Mouse (Mus musculus): ENCODE data around the gene Slc7a11. TPM values are rescaled to one million over a fixed set of nuclear protein-coding genes. Genes with fewer than 3 reads are reported as not detected.
A peak's percentile ranks its signal among the peaks of the same experiment; 100 is the strongest.

The Slc7a11 gene
- polyA plus RNA-seq, 2 experiments: 2.6 to 5.8 TPM

GRCm38 (mm10) chr3:50035875-50036528, 407.4 kb downstream of the Slc7a11 start:
- ATAC-seq (ENCODE audit: low FRiP score, low read depth): no peak
- no peak for TF ChIP-seq POLR2A (IDR thresholded peaks at IDR 0.05; ENCODE audit: borderline replicate concordance, extremely low read depth, insufficient read depth, insufficient read length)
- Histone ChIP-seq H3K27ac (replicated peaks; ENCODE audit: low read depth, low read length) (no peak overlapping the region), H3K27me3 (ENCODE audit: control insufficient read depth, insufficient read depth, low read length) (no peaks in the 10 kb centered on the region), H3K9me3 (ENCODE audit: control insufficient read depth, low read length) (no peaks in the 10 kb centered on the region), H3K9ac (ENCODE audit: low read depth, low read length, severe bottlenecking) (no peak overlapping the region), H3K36me3 (ENCODE audit: control insufficient read depth, insufficient read depth, low read length) (no peaks in the 10 kb centered on the region), H3K4me1 (ENCODE audit: control insufficient read depth, insufficient read depth, low read length) (peaks cover 16% of the 10 kb centered on the region), H3K4me2 (replicated peaks; ENCODE audit: low read depth, low read length, severe bottlenecking) (no peak overlapping the region), H3K4me3 (replicated peaks; ENCODE audit: low read length) (no peak overlapping the region)
- 35% methylated on average over 9 of the region's 9 CpGs for WGBS
- DNase-seq (ENCODE audit: low spot score): no peak

GRCm38 (mm10) chr3:50033325-50033724, 410.1 kb downstream of the Slc7a11 start:
- no peak for ATAC-seq (ENCODE audit: low FRiP score, low read depth)
- Histone ChIP-seq H3K9me3 (ENCODE audit: control insufficient read depth, low read length) (no peaks in the 10 kb centered on the region), H3K9ac (ENCODE audit: low read depth, low read length, severe bottlenecking) (no peak overlapping the region), H3K4me2 (replicated peaks; ENCODE audit: low read depth, low read length, severe bottlenecking) (no peak overlapping the region), H3K27ac (replicated peaks; ENCODE audit: low read depth, low read length) (no peak overlapping the region), H3K4me1 (ENCODE audit: control insufficient read depth, insufficient read depth, low read length) (peaks cover 12% of the 10 kb centered on the region; the same call in 1 of the 2 replicates), H3K36me3 (ENCODE audit: control insufficient read depth, insufficient read depth, low read length) (no peaks in the 10 kb centered on the region), H3K27me3 (ENCODE audit: control insufficient read depth, insufficient read depth, low read length) (no peaks in the 10 kb centered on the region), H3K4me3 (replicated peaks; ENCODE audit: low read length) (no peak overlapping the region)
- 61% methylated on average over 3 of the region's 3 CpGs for WGBS
- no peak for TF ChIP-seq POLR2A (IDR thresholded peaks at IDR 0.05; ENCODE audit: borderline replicate concordance, extremely low read depth, insufficient read depth, insufficient read length)
- no peak for DNase-seq (ENCODE audit: low spot score)

GRCm38 (mm10) chr3:50026039-50026438, 417.4 kb downstream of the Slc7a11 start:
- Histone ChIP-seq H3K4me2 (replicated peaks; ENCODE audit: low read depth, low read length, severe bottlenecking) (no peak overlapping the region), H3K4me1 (ENCODE audit: control insufficient read depth, insufficient read depth, low read length) (no peaks in the 10 kb centered on the region), H3K4me3 (replicated peaks; ENCODE audit: low read length) (no peak overlapping the region), H3K9me3 (ENCODE audit: control insufficient read depth, low read length) (no peaks in the 10 kb centered on the region), H3K27ac (replicated peaks; ENCODE audit: low read depth, low read length) (no peak overlapping the region), H3K9ac (ENCODE audit: low read depth, low read length, severe bottlenecking) (no peak overlapping the region), H3K27me3 (ENCODE audit: control insufficient read depth, insufficient read depth, low read length) (no peaks in the 10 kb centered on the region), H3K36me3 (ENCODE audit: control insufficient read depth, insufficient read depth, low read length) (no peaks in the 10 kb centered on the region)
- TF ChIP-seq POLR2A (IDR thresholded peaks at IDR 0.05; ENCODE audit: borderline replicate concordance, extremely low read depth, insufficient read depth, insufficient read length): no peak
- DNase-seq (ENCODE audit: low spot score): no peak
- WGBS: 46% methylated on average over 5 of the region's 5 CpGs
- ATAC-seq (ENCODE audit: low FRiP score, low read depth): no peak

GRCm38 (mm10) chr3:50014396-50014795, 429.0 kb downstream of the Slc7a11 start:
- no peak overlapping the region for H3K4me2 ChIP-seq (replicated peaks; ENCODE audit: low read depth, low read length, severe bottlenecking)
- no peak overlapping the region for H3K9ac ChIP-seq (ENCODE audit: low read depth, low read length, severe bottlenecking)
- H3K27me3 ChIP-seq (ENCODE audit: control insufficient read depth, insufficient read depth, low read length): no peaks in the 10 kb centered on the region
- TF ChIP-seq POLR2A (IDR thresholded peaks at IDR 0.05; ENCODE audit: borderline replicate concordance, extremely low read depth, insufficient read depth, insufficient read length): no peak
- no peak overlapping the region for H3K4me3 ChIP-seq (replicated peaks; ENCODE audit: low read length)
- H3K9me3 ChIP-seq (ENCODE audit: control insufficient read depth, low read length): no peaks in the 10 kb centered on the region
- WGBS: 62% methylated on average over 4 of the region's 4 CpGs
- H3K27ac ChIP-seq (replicated peaks; ENCODE audit: low read depth, low read length): no peak overlapping the region
- DNase-seq (ENCODE audit: low spot score) (peak; percentile 11), ATAC-seq (ENCODE audit: low FRiP score, low read depth) (no peak)
- no peaks in the 10 kb centered on the region for H3K36me3 ChIP-seq (ENCODE audit: control insufficient read depth, insufficient read depth, low read length)
- peaks cover 7% of the 10 kb centered on the region for H3K4me1 ChIP-seq (ENCODE audit: control insufficient read depth, insufficient read depth, low read length)

GRCm38 (mm10) chr3:50012012-50012411, 431.4 kb downstream of the Slc7a11 start:
- Histone ChIP-seq H3K27me3 (ENCODE audit: control insufficient read depth, insufficient read depth, low read length) (no peaks in the 10 kb centered on the region), H3K9ac (ENCODE audit: low read depth, low read length, severe bottlenecking) (no peak overlapping the region), H3K4me2 (replicated peaks; ENCODE audit: low read depth, low read length, severe bottlenecking) (no peak overlapping the region), H3K4me3 (replicated peaks; ENCODE audit: low read length) (no peak overlapping the region), H3K27ac (replicated peaks; ENCODE audit: low read depth, low read length) (peak overlapping the region; percentile 48; the same call in 1 of the 2 replicates), H3K4me1 (ENCODE audit: control insufficient read depth, insufficient read depth, low read length) (peaks cover 7% of the 10 kb centered on the region), H3K36me3 (ENCODE audit: control insufficient read depth, insufficient read depth, low read length) (no peaks in the 10 kb centered on the region), H3K9me3 (ENCODE audit: control insufficient read depth, low read length) (no peaks in the 10 kb centered on the region)
- no peak for TF ChIP-seq POLR2A (IDR thresholded peaks at IDR 0.05; ENCODE audit: borderline replicate concordance, extremely low read depth, insufficient read depth, insufficient read length)
- WGBS: 25% methylated on average over 3 of the region's 3 CpGs
- DNase-seq (ENCODE audit: low spot score) (peak; percentile 69), ATAC-seq (ENCODE audit: low FRiP score, low read depth) (peak; percentile 74)

Measured in limb, embryonic 14.5 days (tissue).